Mouse (Mus musculus) spleen, postnatal 36 days (tissue): ENCODE measurements around the gene Elfn2.
A peak's percentile ranks its signal among the peaks of the same experiment; 100 is the strongest.

Source experiments
- DNase-seq, 2 experiments: peaks; one replicate each; pipeline ENCODE4 v3.0.0; 2022; ENCODE audit warnings: low spot score in 2 of 2, mixed read lengths in 1 of 2

The Elfn2 gene

DNA sequence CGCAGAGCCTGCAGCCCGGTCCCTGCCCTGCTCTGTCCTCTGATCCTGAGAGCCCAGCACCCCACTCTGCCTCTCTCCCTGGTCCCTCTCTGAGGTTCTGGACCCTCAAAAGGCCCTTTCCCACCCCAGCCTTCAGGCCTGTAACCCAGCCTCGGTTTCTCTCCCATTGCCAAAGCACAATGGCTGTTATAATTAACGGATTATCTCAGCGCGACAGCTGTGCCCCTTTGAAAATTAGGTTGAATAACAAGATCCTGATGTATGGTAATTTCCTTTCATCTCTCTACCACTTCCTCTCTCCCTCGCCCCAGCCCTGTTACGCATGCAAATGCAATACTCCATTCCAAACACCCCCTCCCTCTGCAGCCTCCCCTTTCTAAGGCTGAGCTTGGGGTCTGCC lies 35.1 kb downstream of the Elfn2 start:
- peak; percentile 10 to 24 for DNase-seq

DNA sequence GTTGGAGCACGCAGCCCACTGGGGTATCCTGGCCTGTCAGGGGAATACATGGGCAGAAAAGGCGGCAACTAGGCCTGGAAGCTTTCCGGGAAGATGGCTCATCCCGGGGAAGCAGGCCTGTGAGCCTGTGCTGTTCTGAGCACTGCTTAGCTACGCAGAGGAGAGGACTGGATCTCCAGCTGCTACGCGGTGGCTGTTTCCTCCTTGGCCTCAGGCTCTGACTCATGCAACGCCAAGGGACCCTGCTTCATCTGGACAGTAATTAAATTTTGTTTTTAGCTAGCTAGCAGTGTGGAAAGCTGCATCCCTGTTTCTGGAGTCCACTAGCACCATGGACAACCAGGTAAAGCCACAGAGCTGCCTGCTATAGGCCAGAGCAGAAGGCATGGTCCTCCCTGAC lies 36.8 kb downstream of the Elfn2 start:
- DNase-seq: no peak

- no peak for DNase-seq
These were observed 37.3 kb downstream of the Elfn2 start for GRCm38 (mm10) chr15:78681301-78681700.

- DNase-seq: no peak
These were observed 38.3 kb downstream of the Elfn2 start for GRCm38 (mm10) chr15:78680291-78680690.

DNA sequence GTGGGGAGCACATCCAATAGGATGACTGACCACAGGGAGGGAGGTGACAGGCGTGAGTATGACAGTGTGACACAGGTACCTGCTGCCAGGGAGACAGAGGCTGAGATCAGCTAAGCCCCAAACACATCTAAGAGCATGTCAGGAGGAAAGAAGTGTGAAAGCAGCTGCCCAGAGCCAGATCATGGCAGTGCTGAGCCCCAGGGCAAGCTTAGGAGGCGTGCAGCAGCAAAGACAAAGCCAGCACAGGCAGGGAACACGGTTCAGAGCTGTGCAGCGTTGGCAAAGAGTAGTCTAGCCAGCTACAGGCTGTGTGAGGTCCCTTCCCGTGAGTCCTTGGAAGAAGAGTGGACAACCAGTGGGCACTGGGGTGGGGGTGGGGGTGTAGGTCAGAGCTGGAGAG lies 40.9 kb downstream of the Elfn2 start:
- no peak for DNase-seq

GRCm38 (mm10) chr15:78677015-78677414 lies 41.6 kb downstream of the Elfn2 start:
- DNase-seq: no peak

DNA sequence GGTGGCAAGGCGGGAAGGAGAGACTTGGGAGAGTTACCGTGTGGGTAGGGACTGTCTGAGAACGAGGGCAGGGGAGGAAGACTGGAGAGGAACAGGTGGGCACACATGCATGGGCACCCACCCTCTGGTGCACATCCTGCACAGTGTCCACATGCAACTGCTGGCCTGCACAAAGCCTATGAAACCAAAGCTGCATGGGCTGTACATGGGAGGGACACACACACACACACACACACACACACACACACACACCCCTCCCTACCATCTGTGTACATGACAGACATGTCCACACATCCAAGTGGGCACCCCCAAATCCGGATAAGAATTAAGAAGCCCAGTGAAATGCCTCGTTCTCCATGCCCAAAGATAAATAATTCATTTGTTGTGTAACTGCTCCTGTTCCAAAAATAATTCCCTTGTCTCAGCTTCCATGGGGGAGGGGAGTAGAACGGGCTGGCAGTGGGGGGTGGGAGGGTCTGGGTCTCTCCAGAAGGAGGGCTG lies 43.6 kb downstream of the Elfn2 start:
- no peak for DNase-seq

DNA sequence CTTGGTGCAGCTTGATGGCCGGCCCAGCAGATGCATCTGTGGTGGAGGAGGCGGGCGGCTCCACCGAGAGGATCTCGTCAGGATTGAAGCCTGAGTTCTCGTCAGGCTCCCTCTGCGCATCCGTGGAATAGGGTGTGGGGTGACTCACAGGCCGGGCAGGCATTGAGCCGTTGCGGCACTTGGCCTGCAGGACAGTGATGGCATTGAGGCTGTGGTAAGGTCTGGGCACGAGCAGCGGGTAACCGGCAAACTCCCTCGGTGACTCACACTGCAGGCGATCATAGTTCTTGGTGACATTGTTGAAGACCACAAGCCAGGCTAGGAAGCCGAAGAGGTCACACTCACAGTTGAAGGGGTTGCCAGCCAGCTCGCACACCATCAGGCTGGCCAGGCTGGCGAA lies 45.1 kb downstream of the Elfn2 start:
- DNase-seq: no peak

DNA sequence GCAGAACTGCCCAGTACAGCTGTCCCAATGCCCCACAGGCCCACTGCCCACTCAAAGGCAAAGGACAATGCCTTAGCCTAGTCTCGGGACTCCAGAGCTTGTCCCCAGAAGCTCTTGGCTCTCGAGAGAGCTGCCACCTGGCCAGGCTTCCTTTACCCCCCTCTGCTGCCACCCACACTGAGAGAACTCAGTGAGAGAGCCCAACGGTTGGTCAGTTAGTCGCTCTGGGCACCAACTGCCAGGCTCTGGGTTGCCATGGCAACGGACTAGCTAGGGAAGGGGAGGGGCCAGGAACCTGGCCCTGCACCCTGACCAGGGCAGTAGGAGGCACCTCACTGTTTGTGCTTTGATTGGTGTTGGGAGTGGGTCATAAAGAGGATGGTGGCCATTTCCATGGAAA lies 48.2 kb downstream of the Elfn2 start:
- DNase-seq: no peak

GRCm38 (mm10) chr15:78669221-78669871 lies 49.2 kb downstream of the Elfn2 start:
- DNase-seq: no peak

DNA sequence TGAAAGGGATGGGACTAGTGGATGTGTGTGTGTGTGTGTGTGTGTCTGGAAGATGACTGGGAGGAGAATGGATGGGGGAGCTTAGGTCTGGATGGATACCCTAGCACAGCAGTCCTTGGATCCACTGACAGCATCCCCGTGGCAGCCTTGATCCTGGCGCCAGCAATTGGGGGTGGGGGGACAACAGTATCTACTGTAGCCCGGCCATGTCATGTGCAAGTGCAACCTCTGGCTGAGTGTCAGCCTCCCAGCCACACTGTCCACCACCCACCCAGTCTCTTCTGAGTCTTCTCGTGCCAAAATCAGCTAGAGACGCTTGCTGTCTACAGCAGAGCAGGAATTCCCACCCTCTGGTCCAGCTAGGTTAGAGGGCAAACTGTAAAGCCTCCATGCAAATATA lies 54.3 kb downstream of the Elfn2 start:
- no peak for DNase-seq

- no peak for DNase-seq
These were observed 67.4 kb downstream of the Elfn2 start for GRCm38 (mm10) chr15:78651169-78651568.

- DNase-seq: no peak
These were observed 70.8 kb downstream of the Elfn2 start for GRCm38 (mm10) chr15:78647746-78648145.

DNA sequence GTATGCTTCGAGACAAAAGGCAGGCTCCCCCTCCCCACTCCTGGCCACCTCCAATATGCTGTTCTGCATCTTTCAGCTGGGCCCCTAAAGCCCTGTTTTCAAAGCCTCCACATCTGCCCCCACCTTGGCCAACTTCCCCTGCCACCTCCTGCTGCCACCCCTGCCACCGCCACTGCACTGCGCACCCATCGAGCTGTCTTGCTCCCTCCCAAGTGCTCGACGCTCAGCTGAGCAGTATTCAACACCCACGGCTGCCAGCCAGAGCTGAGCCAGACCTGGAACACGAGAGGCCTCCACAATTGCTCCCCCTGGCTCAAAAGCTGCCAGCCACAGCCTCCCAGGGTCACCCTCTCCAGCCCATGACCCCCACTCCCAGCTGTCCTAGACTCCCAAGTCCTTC lies 74.0 kb downstream of the Elfn2 start:
- no peak for DNase-seq

DNA sequence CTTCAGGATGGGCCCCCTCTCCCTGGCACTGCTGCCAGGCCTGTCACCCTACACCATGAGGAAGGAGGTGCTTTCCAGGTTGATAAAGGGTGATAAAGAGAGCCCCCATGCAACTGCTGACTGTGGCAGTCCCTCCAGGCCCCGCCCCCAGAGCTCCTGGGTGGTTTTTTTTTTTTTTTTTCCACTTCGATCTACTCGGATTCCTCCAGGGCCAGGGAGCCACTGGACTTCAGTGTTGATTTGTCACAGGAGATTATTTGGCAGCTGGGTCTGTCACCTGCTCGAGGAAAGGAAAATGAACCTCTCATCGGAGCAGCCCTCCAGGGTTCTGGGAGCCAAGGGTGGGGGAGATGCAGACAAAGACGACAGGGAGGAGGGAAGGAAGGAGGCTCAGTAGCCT lies 74.9 kb downstream of the Elfn2 start:
- no peak for DNase-seq

DNA sequence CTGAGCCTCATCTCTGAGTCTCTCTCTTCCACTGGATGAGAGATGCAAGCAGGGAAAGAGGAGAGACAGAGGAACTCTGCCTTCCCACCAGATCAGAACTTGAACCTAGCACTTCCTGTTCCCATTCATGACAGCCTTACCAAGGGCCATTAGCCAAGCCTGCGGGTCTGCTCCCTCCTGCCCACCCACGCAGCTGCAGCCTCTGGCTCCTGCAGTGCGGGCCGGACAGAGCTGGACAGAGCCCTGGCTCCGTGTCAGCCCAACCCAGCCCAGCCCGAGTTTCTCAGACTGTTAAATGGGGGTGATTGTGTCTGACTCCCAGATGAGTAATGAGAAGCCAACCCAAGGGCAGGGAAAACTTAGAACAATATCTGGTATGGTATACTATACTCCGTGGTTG lies 83.3 kb downstream of the Elfn2 start:
- DNase-seq: no peak

DNA sequence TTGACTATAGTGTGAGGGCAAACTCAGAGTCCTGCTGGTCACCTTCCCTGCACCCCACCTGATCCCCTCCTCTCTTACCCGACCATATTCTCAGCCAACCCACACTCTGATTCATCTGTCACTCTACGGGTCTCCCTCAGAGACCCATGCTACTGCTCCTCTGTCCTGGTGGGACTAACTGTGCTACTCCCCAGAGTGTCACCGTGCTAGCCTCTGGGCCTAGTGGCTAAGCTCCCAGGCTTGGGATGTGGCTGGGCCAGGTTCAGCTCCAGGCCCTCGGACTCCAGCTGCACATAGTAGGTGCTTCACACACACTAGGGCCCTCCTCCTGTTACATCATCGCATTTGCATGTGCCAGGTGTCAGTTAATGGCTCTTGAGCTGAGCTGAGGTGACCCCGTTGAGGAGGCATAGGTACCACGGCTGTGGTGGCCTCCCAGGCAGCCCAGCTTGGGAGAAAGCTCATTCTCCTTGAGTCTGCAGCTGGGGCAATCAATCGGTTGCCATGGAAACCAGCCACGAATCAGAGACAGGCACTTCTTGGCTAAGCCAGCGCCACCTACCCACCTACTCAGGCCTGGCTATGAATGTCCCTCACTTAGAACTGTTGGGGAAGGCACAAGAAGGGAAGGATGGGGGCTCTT lies 84.4 kb downstream of the Elfn2 start:
- no peak for DNase-seq

DNA sequence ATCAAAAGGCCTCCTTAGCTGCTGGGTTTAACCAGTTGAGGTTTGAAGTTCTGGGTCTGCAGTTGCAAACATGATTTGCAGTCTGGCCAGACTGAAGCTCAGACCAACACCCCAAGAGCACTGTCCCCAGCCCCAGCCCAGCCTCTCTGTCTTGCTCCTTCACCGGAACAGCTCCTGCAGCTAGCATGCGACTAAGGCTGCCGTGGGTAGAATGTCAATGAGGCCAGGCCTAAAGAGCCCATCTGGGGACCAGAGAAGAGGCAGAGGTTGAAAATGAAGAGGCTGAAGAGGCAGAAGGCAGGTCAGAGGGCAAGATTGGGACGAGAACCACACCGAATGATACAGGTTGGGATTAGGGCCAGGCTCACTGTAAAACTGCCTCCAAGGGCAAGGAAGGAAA lies 85.2 kb downstream of the Elfn2 start:
- no peak for DNase-seq

DNA sequence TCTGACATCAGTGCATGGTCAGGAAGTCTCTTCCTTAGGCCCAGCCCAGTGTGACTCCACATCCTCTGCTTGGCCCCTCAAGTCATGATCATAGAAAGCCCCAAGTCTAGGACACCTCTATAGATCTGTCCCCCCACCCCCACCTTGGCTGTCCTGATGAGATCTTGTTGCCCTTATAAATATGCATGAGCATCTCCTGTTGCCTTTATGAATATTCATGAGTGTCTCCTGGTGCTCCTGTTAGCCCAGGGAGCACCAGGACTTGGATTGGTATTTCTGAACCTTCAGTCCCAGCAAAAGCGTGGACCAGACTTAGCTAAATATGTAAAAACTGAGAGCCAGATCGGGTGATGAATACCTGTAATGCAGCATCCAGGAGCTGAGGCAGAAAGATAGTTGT lies 86.2 kb downstream of the Elfn2 start:
- no peak for DNase-seq

GRCm38 (mm10) chr15:78626285-78626684 lies 92.3 kb downstream of the Elfn2 start:
- no peak for DNase-seq

- DNase-seq: no peak
These were observed 93.6 kb downstream of the Elfn2 start for GRCm38 (mm10) chr15:78624961-78625360.

DNA sequence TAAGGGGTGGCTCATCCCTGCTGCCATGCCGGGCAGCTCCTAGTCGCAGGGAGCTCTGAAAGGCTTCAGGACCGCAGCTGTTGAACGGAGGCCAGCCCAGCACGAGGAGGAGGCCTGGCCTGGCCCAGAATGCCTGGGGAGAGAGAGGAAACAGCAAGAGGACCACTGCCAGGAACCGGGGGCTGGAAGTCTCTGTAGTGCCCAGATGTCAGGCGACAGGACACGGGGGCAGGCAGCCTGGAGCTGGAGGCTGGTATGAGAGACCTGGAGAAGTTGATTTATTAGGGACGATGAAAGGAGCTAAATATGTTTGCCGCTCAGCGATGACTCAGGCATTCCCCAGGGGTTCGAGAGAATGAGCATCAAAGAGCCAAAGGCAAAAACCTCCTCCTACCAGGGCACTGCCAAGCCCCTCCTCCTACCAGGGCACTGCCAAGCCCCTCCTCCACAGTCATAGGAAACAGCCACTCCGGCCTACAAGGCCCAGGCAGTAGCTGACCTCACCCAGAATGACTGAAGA lies 94.1 kb downstream of the Elfn2 start:
- peak; percentile 29 to 32 for DNase-seq

DNA sequence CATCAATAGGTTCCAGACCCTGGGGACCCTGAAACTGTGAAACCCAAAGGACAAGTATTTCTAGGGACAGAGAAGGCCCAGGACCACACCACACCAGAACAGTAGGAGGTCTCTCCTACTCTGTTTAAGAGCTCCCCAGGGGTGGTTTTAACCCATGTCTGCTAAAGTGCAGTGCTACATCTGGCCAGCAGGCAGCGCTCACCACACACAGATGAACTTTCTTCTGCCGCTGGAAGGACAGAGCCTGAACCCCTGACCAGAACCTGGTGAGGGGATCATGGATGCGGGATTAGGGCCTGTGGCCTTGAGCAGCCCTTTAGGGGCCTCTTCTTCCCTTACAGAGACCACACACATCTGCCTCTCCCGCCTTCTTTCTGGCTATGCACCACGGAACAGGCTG lies 95.1 kb downstream of the Elfn2 start:
- DNase-seq: peak; percentile 46 to 63
